Mouse (Mus musculus): ENCODE results near the gene Dlg2. TPM values are rescaled to one million over a fixed set of nuclear protein-coding genes. Genes with fewer than 3 reads are reported as not detected.

Gene Dlg2
- polyA plus RNA-seq, 1 experiment from 2014 or later, result 1.4 TPM

- Histone ChIP-seq H3K9ac (no peak overlapping the region), H3K9me3 (replicated peaks) (no peaks in the 10 kb centered on the region), H3K4me1 (no peaks in the 10 kb centered on the region), H3K27me3 (no peaks in the 10 kb centered on the region), H3K36me3 (no peaks in the 10 kb centered on the region), H3K4me2 (no peak overlapping the region), H3K4me3 (replicated peaks) (no peak overlapping the region), H3K27ac (no peak overlapping the region)
- WGBS, result 79% methylated on average over 3 of the region's 3 CpGs
- no peak for ATAC-seq (replicated peaks; ENCODE audit: low FRiP score)
These were observed 1309.4 kb downstream of the Dlg2 start for GRCm38 (mm10) chr7:91785871-91786270.

DNA sequence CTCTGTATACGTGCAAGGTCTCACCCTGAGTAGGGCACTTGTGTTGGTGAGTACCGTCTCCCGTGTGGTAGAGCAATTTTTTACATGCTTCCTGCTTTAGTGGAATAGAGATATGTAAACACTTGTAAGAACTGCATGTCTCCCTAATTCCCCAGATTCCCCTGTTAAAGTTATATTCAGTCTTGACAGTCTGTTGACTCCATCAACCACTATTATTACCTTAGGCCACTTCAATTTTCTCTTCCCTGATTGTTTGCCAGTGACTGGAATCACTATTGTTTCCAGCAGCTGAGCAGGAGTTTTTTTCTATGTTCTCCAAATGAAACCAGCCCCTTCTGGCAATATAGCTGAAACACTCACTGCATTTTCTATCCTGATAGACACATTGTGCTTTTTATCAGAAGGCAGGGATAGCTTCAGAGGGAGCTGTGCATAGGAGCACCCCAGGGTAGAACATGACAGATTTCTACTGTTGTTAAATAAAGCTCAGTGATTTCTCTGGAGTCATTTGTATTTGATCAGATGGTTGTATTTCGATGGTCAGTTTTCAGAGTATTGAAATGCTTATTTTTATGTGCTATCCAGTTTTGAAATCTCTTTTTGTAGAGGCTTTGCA is 1314.6 kb downstream of the Dlg2 start:
- Histone ChIP-seq H3K9ac (no peak overlapping the region), H3K4me1 (no peaks in the 10 kb centered on the region), H3K27me3 (no peaks in the 10 kb centered on the region), H3K9me3 (replicated peaks) (no peaks in the 10 kb centered on the region), H3K4me3 (replicated peaks) (no peak overlapping the region), H3K27ac (no peak overlapping the region), H3K36me3 (no peaks in the 10 kb centered on the region), H3K4me2 (no peak overlapping the region)
- 74% methylated on average over 4 of the region's 4 CpGs for WGBS
- ATAC-seq (replicated peaks; ENCODE audit: low FRiP score), result no peak

GRCm38 (mm10) chr7:91806632-91807031 is 1330.2 kb downstream of the Dlg2 start:
- no peak for ATAC-seq (replicated peaks; ENCODE audit: low FRiP score)
- no peaks in the 10 kb centered on the region for H3K27me3 ChIP-seq
- no peak overlapping the region for H3K4me3 ChIP-seq (replicated peaks)
- WGBS, result 58% methylated on average over 4 of the region's 4 CpGs
- no peaks in the 10 kb centered on the region for H3K4me1 ChIP-seq
- no peaks in the 10 kb centered on the region for H3K36me3 ChIP-seq
- H3K4me2 ChIP-seq, result no peak overlapping the region
- no peak overlapping the region for H3K27ac ChIP-seq
- no peaks in the 10 kb centered on the region for H3K9me3 ChIP-seq (replicated peaks)
- H3K9ac ChIP-seq, result no peak overlapping the region

- 53% methylated on average over 2 of the region's 2 CpGs for WGBS
- H3K4me1 ChIP-seq, result no peaks in the 10 kb centered on the region
- no peaks in the 10 kb centered on the region for H3K36me3 ChIP-seq
- H3K27ac ChIP-seq, result no peak overlapping the region
- no peaks in the 10 kb centered on the region for H3K27me3 ChIP-seq
- H3K9me3 ChIP-seq (replicated peaks), result no peaks in the 10 kb centered on the region
- H3K4me3 ChIP-seq (replicated peaks), result no peak overlapping the region
- no peak overlapping the region for H3K4me2 ChIP-seq
- H3K9ac ChIP-seq, result no peak overlapping the region
- ATAC-seq (replicated peaks; ENCODE audit: low FRiP score), result no peak
These were observed 1334.3 kb downstream of the Dlg2 start for GRCm38 (mm10) chr7:91810774-91811173.

GRCm38 (mm10) chr7:91818004-91818403 is 1341.5 kb downstream of the Dlg2 start:
- no peaks in the 10 kb centered on the region for H3K36me3 ChIP-seq
- H3K4me2 ChIP-seq, result no peak overlapping the region
- H3K27me3 ChIP-seq, result no peaks in the 10 kb centered on the region
- 62% methylated on average over 1 of the region's 1 CpGs for WGBS
- ATAC-seq (replicated peaks; ENCODE audit: low FRiP score), result no peak
- H3K4me1 ChIP-seq, result no peaks in the 10 kb centered on the region
- no peak overlapping the region for H3K27ac ChIP-seq
- no peak overlapping the region for H3K9ac ChIP-seq
- H3K4me3 ChIP-seq (replicated peaks), result no peak overlapping the region
- H3K9me3 ChIP-seq (replicated peaks), result no peaks in the 10 kb centered on the region

DNA sequence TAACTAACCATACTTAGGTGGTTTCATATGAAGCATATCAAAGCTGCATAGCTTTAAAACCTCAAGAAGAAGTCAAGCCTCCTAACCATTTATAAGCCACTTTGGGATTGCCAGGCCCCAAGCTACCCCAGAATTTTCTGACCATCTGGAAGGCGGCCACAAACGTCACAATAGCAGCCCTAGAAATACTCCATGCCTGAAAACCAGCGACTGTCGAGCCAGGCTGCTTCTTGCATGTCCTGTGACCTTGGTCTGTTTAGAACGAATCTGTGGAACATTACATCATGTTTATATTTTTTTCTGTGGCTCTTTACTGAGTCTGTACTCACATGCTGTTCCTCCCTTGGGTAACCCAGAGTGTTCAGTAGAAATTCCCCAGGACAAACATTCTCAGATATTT is 1355.7 kb downstream of the Dlg2 start:
- ATAC-seq (replicated peaks; ENCODE audit: low FRiP score), result no peak
- H3K4me2 ChIP-seq, result no peak overlapping the region
- WGBS, result 70% methylated on average over 5 of the region's 5 CpGs
- no peaks in the 10 kb centered on the region for H3K36me3 ChIP-seq
- H3K4me3 ChIP-seq (replicated peaks), result no peak overlapping the region
- no peaks in the 10 kb centered on the region for H3K27me3 ChIP-seq
- no peaks in the 10 kb centered on the region for H3K4me1 ChIP-seq
- H3K9ac ChIP-seq, result no peak overlapping the region
- H3K9me3 ChIP-seq (replicated peaks), result no peaks in the 10 kb centered on the region
- H3K27ac ChIP-seq, result no peak overlapping the region

- Histone ChIP-seq H3K36me3 (no peaks in the 10 kb centered on the region), H3K27ac (no peak overlapping the region), H3K4me2 (no peak overlapping the region), H3K9me3 (replicated peaks) (no peaks in the 10 kb centered on the region), H3K9ac (no peak overlapping the region), H3K4me1 (no peaks in the 10 kb centered on the region), H3K27me3 (no peaks in the 10 kb centered on the region), H3K4me3 (replicated peaks) (no peak overlapping the region)
- WGBS, result 35% methylated on average over 1 of the region's 1 CpGs
- ATAC-seq (replicated peaks; ENCODE audit: low FRiP score), result no peak
These were observed 1369.3 kb downstream of the Dlg2 start for GRCm38 (mm10) chr7:91845723-91846122.

DNA sequence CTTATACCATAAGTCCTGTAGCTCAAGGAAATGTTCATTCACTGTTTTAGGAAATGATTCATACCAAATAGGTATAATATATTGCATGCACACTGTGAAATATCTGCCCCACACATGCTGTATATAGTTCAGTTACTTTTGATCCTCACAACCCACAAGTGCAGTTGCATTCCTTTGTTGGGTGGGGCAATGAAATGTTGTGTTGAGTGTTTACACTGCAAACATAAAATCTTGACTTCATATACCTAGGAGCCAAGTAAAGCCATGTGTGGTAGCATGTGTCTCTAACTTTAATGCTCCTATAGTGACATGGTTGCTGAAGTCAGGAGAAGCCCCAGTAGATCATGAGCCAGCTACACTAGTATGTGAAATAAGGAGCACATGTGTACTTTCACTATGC is 1372.9 kb downstream of the Dlg2 start:
- ATAC-seq (replicated peaks; ENCODE audit: low FRiP score), result no peak
- H3K9ac ChIP-seq, result no peak overlapping the region
- H3K4me2 ChIP-seq, result no peak overlapping the region
- H3K27me3 ChIP-seq, result no peaks in the 10 kb centered on the region
- H3K4me3 ChIP-seq (replicated peaks), result no peak overlapping the region
- H3K27ac ChIP-seq, result no peak overlapping the region
- no peaks in the 10 kb centered on the region for H3K9me3 ChIP-seq (replicated peaks)
- H3K4me1 ChIP-seq, result no peaks in the 10 kb centered on the region
- H3K36me3 ChIP-seq, result no peaks in the 10 kb centered on the region

DNA sequence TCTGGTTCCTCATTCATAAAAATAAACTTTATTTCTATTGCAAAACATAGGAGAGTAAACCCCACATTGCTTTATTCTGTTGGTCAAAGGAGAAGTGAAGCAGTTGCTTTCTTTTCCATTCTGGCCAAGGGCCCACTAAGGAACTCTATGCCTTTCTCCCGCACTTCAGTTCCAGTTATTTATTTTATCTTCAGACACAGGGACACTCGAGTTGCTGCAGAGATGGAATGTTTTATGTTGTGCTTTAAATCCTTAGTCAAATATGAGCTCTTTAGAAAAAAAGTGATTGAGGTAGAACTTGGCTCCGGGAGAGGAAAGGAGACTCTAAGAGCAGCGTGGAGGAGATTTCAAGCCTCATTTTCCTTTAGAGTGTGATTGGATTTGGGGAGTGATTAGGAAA is 1377.2 kb downstream of the Dlg2 start:
- no peak for ATAC-seq (replicated peaks; ENCODE audit: low FRiP score)
- no peaks in the 10 kb centered on the region for H3K36me3 ChIP-seq
- H3K27me3 ChIP-seq, result no peaks in the 10 kb centered on the region
- no peaks in the 10 kb centered on the region for H3K9me3 ChIP-seq (replicated peaks)
- no peaks in the 10 kb centered on the region for H3K4me1 ChIP-seq
- H3K4me2 ChIP-seq, result no peak overlapping the region
- no peak overlapping the region for H3K9ac ChIP-seq
- whole genome bisulfite sequencing, result 37% methylated on average over 4 of the region's 4 CpGs
- H3K27ac ChIP-seq, result no peak overlapping the region
- H3K4me3 ChIP-seq (replicated peaks), result no peak overlapping the region

DNA sequence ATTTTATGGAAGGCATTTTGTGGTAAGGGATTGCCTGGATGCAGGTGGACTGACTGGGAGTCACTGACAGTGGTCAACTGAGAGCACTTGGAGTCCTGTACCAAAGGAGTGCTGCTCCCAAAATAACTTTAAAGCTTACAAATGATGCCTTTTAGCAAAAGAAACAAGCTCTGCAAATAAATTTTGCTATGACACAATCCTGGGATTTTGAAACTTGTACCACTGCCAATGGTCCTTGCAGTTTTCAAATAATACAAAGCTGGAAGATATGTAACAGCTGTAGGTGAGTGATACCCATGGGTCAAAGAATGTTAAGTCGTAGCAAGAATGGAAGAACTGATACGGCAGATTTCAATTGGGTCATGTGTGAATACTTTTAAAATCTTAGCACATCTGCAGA is 1380.5 kb downstream of the Dlg2 start:
- Histone ChIP-seq H3K9me3 (replicated peaks) (no peaks in the 10 kb centered on the region), H3K9ac (no peak overlapping the region), H3K27ac (no peak overlapping the region), H3K4me1 (no peaks in the 10 kb centered on the region), H3K27me3 (no peaks in the 10 kb centered on the region), H3K4me3 (replicated peaks) (no peak overlapping the region), H3K36me3 (no peaks in the 10 kb centered on the region), H3K4me2 (no peak overlapping the region)
- ATAC-seq (replicated peaks; ENCODE audit: low FRiP score), result no peak
- 52% methylated on average over 2 of the region's 2 CpGs for WGBS

DNA sequence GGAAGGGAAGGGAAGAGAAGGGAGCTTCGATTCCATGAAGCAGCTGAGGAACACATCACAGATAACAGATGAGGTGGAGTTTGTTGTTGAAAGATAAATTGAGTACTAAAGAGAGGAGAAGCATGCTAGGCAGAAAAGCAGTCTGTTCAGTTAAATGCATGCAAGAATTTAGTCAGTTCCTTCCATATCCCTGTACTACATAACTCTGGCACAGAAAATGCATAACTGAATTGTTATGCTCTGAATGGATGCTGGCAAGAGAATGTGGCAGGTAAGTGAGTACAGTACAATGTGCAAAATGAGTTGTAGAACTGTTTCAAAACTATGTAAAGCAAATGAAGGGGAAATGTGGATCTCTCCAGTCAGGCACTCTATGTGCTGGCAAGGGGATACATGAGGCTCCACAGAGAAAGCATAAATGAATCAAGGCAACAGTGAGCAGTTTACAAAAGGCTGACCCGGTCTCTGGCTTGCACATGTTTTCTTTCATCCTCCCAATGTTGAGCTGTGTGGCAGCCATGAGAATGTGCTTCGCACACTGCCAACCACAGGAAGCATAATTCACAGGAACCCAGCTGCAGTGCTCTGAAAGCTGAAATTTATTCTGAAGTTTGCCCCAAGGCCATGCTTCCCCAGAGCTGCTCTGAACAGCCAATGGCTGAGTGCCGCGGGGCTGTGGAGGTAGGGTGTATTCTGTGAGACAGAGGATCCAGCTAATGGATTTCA is 1386.5 kb downstream of the Dlg2 start:
- Histone ChIP-seq H3K4me1 (no peaks in the 10 kb centered on the region), H3K36me3 (no peaks in the 10 kb centered on the region), H3K27ac (no peak overlapping the region), H3K4me3 (replicated peaks) (no peak overlapping the region), H3K4me2 (no peak overlapping the region), H3K9ac (no peak overlapping the region), H3K9me3 (replicated peaks) (no peaks in the 10 kb centered on the region), H3K27me3 (no peaks in the 10 kb centered on the region)
- WGBS, result 32% methylated on average over 5 of the region's 5 CpGs
- ATAC-seq (replicated peaks; ENCODE audit: low FRiP score), result 0 out of 2 replicates have a peak, but pooled peaks have one; percentile 67

GRCm38 (mm10) chr7:91868919-91869318 is 1392.4 kb downstream of the Dlg2 start:
- H3K27ac ChIP-seq, result no peak overlapping the region
- H3K9me3 ChIP-seq (replicated peaks), result no peaks in the 10 kb centered on the region
- H3K36me3 ChIP-seq, result no peaks in the 10 kb centered on the region
- WGBS, result 84% methylated on average over 1 of the region's 1 CpGs
- no peaks in the 10 kb centered on the region for H3K4me1 ChIP-seq
- no peak overlapping the region for H3K4me2 ChIP-seq
- no peak for ATAC-seq (replicated peaks; ENCODE audit: low FRiP score)
- no peak overlapping the region for H3K4me3 ChIP-seq (replicated peaks)
- no peak overlapping the region for H3K9ac ChIP-seq
- H3K27me3 ChIP-seq, result no peaks in the 10 kb centered on the region

GRCm38 (mm10) chr7:91876831-91877230 is 1400.4 kb downstream of the Dlg2 start:
- no peaks in the 10 kb centered on the region for H3K9me3 ChIP-seq (replicated peaks)
- no peaks in the 10 kb centered on the region for H3K4me1 ChIP-seq
- H3K4me3 ChIP-seq (replicated peaks), result no peak overlapping the region
- no peak overlapping the region for H3K9ac ChIP-seq
- no peak overlapping the region for H3K4me2 ChIP-seq
- H3K27ac ChIP-seq, result no peak overlapping the region
- no peaks in the 10 kb centered on the region for H3K36me3 ChIP-seq
- no peak for ATAC-seq (replicated peaks; ENCODE audit: low FRiP score)
- H3K27me3 ChIP-seq, result no peaks in the 10 kb centered on the region
- 67% methylated on average over 1 of the region's 1 CpGs for WGBS

All from kidney, embryonic 15.5 days (tissue).